Mouse (Mus musculus): ENCODE measurements around the gene Akain1.

The Akain1 gene

DNA sequence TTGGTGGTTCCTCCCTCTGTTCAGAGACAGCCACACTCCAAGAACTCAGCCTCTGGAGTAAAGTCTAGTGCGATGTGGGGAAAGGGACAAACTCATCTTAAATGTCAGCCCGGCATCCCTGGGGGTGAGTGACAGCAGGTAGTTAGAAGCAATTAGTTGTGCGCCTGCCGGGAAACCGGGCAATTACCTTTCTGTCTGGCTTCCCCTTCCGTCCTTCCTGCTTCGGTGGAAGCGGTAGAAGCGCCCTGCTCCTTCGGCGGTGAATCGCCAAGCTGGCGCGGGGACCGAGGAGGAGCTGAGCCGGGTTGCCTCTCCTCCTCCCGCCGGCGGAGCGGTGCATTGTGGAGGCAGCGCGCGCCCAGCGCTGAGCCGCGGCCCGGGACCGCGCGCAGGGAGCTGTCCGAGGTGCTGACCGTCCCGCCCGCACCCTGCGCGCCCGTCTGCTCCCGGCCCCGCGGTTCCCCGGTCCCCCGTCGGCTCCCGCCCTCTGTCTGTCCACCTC, at the start of gene Akain1:
Gene Akain1 (plus strand): TSS at position 337 of the 502 bp plus-strand sequence.
- in situ Hi-C loops (cut with MboI), result no loop called here

DNA sequence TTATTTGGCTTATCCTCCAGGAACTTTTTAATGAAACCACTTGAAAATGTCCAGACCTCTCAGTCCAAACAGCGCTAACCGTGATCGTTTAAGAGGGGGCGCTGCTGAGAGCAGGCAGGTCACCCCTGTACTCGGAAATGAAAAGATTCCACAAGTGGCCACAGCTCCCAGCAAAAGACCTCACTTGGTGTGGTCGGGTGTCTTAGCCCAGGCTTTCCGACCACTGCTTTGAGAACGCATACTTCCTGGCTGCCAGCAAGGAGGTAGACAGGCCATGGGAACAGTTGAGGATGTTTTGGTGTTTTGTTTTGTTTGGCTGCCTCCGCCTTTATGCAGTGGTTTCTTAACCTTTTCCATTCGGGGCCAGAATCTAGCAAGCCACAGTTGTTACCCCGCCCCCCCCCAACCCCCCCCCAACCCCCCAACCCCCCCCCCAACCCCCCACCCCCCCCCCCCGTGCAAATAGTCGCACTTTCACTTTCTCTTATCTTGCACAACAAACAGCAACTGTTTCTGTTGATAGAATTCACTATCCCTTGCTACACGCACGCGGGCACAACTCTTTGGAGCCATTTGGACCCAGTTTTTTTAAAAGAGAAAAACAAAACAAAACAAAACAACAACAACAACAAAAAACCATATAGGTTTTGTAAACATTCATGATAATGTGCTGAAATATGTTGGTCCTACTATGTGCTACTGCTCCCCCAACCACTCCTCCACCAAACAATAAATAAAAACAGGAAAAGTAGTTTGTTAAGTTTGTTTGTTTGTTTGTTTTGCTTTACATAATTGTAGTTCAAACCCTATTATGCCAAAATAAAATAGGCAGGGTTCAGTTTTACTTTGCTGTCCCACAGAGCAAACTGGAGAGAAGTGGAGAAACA, 42.7 kb upstream of the Akain1 start:
- in situ Hi-C loops (cut with MboI), result no loop called here

DNA sequence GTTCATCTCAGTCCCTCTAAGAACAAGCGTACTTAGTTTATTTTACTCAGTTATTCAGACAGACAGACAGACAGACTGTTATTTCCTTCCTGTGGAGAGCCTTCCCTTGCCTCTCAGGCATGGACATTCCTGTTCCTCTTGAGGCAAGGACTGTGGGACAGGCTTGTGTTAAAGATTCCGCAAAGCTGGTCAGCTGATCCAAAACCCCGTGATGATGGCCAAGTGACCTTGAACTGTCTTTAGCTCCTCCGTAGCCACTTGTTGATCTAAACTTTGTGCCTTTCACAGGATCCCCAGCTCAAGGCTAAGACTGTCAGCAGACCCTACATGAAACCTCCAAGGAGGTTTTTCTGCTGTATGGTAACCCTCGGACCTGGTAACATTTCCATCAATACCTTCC, 42.0 kb upstream of the Akain1 start:
- in situ Hi-C loops (cut with MboI), result no loop called here

DNA sequence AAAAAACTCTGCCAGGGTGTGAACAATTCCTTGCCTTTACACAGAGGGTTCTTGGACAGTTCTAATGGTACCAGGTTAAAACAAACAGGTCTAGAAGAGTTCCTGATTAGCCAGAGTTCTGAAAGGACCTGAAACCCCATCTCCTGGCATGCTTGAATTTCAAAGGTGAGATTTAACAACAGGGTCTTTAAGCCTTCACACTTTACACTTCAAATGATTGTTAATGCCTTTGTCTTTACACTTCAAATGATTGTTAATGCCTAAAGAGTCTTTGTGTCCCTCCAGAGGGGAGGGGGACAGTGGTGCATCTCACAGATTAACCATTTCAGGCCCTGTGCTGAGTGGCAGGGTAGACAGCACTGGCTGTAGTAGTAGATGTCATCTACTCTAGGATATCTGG, 41.0 kb upstream of the Akain1 start:
- in situ Hi-C loops (cut with MboI), result no loop called here

DNA sequence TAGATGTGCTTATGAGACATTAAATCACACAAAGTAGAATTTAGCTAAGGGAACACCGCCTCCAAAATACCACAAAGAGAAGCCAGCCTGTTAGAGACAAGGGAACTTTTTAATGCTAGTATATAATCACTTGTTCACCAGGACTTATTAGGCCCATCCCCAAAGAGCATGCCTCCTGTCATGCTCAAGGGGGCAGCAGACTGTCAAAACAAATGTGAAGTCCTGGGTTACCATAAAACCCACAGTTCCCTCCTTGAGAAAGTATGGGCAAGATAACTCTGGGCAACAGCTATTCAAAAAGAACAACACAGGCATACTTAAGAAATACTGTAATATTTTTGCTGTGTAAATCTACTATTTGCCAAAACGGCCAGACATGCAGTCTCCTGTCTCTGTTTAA, 38.0 kb upstream of the Akain1 start:
- in situ Hi-C loops (cut with MboI), result no loop called here

DNA sequence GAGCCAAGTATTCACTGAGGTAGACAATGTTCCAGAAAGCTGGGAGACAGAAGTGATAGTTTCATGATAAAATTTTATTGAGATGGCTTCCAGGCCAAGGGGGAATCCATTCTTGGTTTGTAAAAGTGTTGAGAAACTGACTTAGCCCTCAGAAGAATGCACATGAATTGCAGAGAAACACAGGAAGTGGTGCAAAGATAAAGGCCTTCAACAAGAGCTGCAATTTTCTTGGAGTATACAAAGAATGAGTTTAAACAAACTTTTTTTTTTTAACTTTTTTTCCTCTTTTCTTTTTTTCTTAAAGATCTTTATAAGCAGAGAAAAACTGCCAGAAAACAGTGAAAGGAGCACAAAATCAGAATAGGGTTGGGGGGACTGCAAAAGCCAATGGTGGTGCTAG, 23.0 kb upstream of the Akain1 start:
- in situ Hi-C loops (cut with MboI), result no loop called here

DNA sequence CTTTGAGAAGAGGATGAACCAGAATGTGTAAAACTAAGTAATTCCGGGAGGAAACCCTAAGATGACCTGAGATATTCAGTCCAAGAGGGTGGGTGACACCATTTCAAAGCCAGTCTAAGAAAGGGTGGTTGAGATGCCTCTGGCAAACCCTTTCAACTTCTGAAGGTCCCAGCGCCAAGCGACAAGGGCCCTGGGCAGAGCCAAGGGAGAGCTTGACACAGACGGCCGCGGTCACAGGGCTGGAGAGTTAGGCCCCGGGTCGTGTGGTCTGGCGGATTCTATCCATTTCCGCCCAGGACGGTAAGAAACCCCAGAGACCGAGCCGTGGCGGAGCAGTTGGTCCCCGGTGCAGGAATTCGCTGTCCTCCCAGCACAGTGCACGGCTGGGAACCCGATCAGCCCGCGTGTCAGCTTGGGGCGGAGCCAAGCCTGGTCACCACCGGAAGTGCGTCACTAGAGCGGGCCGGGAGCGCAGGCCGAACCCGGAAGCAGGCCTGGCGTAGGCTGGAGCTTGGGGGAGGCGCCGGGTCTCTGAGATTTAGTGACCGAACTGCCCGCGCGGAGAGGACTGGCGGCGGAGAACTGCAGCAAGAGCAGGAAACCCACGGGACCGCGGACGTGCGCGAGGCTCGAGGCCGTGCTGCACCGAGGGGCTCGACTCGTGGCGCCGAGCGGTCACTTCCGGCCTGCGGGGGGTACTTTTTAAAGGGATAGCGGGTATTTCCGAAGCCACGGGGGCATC, 22.0 kb upstream of the Akain1 start:
- in situ Hi-C loops (cut with MboI), result no loop called here

DNA sequence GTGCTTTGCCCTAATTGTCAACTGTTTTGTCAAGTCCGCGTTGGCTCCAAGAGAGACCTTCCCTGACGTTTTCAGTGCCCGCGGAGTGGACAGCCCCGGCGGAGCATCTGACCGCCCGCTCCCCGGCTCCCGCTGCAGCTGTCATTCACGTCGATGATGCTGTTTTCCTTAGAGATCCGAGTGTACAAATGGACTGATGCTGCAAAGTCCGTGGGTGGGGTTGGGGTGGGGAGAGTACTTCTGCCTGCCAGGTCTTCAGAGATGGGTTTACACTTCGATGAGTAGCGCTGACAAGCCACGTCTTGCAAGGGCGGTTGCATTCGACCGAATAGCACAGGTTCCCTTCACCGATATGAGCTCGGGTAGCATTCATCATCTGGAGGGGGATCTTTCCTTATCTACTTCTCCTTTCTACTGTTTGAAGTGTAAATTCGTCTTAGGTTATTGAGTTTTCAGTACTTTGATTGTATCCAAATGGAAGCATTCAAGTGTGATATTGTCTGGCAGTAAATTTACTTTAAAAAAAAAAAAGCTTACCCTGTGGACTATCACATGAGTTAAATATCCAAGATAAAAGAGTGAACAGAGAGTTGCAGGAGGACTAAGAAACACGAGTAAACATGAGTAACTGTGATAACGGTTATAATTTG, 21.3 kb upstream of the Akain1 start:
- in situ Hi-C loops (cut with MboI), result no loop called here

DNA sequence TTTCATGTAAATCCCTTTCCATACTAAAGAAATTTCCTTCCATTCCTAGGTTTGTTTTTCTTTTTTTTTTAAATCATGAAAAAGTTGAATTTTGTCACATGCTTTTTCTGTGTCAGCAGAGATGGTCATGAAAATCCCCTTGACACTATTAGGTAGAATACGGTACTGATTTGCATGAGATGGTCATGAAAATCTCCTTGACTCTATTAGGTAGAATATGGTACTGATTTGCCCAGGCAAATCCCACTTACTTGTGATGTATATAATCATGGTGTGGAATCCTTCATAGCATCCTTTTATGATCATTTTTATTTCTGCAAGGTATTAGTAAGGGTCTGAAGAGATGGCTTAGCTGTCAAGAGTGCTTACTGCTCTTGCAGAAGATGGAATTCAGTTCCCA, 17.5 kb upstream of the Akain1 start:
- in situ Hi-C loops (cut with MboI), result no loop called here

DNA sequence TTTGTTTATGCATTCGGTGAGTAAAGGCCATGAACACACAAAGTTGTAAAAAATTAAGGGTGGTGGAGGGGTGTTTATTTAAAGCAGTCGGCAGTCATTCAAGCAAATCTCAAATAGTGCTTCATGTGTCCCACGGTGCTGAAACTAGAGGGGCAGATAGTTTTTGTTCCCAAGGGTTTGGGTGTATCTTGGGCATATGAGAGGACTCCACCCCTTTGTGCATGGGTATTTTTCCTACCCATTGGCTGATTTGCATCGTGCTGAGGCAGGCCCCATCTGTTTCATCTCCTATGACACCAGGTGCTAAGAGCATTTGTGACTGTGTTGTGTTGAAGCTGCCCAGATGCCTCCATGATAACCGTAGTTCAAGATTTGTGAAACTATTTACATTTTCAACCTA, 1.3 kb upstream of the Akain1 start:
- in situ Hi-C loops (cut with MboI), result no loop called here

DNA sequence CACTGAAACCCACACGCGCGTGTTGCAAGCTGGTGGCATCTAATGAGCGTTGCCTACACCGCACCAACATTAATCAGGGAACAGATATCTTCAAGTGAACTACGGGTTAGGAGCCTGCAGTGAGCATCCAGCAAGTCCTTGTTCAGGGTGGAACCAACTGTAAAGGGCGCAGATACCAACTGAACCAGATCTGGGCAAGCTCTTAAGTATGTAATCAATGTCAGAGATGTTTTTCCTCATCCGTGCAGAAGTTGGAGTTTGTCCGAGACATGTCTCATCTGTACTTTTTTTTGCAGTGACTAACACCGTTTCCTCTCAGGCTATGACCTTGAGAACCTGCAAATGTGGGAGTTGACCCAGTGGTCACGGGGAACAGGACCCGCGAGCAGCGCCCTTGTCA, 640 bp upstream of the Akain1 start:
- in situ Hi-C loops (cut with MboI), result no loop called here

DNA sequence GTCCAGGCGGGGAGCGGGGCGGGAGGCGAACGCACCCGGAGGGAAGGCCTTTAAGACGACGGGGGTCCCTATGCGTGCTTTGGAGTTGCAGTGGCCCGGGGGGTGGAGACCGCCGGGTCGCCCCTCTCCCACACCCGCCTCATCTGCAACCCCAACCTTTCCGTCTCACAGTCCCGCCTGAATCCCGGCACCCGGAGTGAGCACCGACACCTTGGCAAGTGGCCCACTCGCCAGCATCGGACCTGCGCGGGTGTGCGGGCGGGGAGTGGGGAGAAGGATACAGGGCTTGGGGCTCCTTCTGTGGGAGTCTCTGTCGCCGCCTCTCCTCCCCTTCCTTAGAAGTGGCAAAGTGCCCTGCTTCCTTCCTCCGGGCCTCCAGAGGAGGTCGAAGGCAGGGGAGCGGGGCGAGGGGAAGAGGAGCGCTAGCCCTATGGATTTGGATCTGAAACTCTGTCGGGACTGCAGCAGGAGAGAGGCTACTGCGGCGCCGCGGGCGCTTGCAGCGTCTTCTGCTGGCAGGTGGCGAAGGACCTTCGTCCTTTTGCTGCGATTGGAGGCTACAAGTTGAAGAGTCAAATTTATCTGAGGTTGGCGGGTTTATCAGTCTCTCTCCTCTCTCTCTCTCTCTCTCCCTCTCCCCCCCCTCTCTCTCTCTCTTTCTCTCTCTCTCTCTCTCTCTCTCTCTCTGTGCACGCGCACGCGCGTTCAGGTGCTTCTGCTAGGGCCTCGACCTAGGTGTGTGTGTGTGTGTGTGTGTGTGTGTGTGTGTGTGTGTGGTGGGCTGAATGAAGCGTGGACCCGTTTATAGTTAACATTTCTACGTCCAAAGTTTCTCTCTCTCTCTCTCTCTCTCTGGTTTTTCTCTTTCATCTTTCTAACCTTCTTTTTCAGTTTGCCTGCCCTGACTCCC, 700 bp downstream of the Akain1 start:
- in situ Hi-C loops (cut with MboI), result no loop called here

DNA sequence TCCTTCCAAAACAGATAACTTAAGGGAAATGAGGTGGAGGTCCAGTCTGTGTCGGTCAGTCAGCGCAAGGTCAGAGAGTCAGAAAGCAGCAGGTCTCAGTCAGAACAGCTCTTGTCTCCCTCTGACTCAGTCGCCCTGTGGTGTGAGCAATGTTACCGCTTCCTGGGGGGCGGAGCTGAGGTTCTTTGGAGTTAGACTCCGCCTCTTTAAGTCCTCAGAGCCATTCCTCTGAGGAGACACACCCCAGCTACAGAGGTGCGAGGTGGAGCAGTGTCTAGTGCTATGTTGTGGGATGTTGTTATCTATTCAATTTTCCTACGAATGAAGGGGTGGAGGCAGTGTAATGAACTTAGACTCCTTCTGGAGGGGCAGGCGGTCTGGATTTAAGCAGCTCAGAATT, 1.9 kb downstream of the Akain1 start:
- in situ Hi-C loops (cut with MboI), result no loop called here

DNA sequence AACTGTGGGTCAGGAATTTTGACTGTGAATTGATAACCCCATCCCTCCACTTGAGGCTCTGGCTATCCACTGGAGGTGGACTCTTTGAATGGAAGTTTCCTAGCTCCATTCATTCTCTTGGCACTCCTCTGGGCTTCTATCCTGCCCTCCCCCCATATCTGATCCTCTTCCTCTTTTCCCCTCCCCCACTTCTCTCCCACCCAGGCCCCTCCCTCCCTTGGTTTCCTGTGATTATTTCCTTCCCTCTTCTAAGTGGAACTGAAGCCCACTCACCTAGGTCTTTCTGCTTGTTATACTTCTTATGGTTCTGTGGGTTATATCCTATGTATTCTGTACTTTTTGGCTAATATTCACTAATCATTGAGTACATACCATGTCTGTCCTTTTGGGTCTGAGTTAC, 9.6 kb downstream of the Akain1 start:
- in situ Hi-C loops (cut with MboI), result no loop called here

DNA sequence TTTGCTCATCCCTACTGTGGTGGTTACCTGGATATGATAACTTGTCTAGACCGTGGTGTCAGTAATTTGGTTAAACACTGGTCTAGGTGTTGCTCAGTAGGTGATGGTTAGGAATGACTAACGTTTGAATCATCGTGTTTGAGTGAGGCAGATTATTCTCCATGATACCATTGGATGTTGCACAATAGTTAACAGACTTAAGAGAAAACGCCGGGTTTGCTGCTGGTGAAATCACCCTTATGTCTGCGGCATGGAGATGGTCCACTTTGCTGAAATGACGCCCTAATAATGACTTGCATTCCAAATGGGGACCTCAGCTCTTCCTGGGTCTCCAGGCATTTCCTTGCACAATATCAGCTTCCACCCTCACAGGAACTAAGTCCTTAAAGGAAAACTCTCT, 22.6 kb downstream of the Akain1 start:
- in situ Hi-C loops (cut with MboI), result no loop called here

DNA sequence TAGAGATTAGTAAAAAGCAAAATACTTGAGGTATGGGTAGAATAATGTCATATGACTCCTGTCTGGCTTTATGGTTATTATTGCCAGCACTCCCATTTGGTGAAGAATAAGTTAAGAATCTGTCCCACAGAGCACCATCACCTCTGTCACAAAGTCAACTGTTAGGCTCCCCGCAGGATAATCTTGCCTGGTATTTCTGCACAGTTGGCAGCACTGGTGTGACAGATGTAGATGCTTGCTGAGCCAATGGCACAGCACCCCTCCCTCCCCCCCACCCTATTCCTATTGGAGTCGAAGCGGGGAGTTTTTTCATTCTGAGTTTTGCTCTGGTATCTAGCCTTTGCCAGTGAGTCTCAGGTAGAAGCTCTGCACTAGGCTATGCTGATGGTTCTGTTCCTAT, 23.9 kb downstream of the Akain1 start:
- in situ Hi-C loops (cut with MboI), result no loop called here

DNA sequence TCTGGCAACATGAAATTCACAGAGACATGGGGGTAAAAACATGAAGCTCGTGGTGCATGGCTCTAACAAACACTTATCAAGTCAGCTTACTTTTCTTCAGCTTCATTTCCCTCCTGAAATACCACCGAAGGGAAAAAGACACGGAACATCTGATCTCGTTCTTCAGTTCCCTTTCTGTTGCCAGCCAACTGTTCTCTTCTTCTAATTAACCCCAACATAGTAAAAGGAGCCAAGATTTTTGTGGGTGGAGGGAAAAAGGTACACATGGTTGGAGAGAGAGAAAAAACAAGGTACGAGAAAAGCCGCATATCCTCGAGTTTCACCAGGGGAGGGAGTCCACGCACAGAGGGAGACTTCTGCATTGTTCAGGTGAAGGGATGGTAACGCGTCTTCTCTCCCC, 32.0 kb downstream of the Akain1 start:
- in situ Hi-C loops (cut with MboI), result no loop called here

DNA sequence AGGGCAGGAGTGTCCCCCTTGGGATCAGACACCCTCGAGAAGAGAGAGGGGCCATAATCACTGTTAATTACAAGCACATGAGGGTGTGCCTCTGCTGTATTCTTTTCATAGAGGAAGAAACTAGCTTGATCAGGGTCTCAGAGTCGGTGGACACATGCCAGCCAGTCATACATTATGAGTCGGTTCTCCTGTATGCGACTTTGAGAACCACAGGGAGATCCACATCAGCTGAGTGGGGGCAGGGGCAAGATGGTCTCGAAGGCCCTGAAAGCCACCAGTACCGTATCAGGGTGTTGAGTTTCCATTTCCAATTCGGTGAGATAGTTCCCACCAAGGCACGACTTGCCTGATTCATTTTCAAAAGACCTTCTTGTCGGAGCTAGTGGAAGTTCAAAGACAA, 33.3 kb downstream of the Akain1 start:
- in situ Hi-C loops (cut with MboI), result no loop called here

DNA sequence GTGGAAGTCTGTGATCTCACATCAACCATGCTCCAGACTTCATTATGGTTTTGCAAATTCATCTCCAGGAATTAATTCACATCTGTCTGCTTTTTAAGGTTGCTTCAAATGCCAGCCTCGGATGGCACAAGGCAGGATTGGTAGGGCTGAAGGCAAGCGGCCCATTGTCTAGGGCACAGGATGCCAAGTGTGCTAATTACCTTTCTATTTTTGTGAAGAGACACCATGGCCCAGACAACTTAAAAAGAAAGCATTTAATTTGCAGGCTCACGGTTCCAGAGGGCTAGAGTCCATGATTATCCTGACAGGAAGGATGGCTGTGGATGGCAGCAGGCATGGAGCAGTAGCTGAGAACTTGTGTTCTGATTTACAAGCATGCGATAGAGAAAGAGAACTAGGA, 35.0 kb downstream of the Akain1 start:
- in situ Hi-C loops (cut with MboI), result no loop called here

DNA sequence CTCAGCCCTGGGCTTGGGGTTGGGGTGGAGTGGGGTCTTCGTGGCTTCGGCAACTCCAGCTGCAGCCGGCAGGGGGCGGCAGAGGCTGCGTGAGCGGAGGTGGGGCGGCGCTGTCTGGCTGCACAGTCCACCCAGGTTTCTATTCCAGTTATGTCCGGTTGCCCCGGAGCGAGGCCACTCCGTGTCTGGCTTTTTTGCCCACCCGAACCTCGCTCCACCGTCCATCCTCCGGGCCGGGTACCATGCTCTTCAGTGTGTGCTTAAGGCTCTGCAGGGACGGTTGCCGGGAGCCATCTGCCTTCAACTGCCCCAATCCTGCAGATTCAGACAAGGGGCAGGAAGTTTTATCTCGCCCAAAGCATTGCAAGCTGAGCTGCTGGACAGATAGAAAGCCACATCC, 36.3 kb downstream of the Akain1 start:
- in situ Hi-C loops (cut with MboI), result no loop called here

DNA sequence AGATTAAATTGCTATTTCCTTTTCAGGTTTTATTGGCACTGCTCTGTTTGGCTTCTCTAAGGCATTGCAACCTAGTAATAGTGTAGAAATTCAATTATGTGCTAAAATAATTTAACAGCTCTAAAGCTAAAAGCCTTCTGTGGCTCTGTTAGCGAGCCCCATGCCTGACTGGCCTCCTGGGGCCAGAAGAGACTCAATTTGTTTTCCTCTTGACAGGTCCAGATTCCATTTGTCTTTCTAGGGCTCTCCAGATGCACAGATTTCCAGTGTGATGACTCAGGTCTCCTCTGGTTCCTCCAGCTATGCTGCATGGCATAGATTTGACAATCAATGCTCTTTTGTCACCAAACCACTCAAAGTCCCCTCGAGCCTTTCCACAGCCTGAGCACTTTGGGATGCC, 38.4 kb downstream of the Akain1 start:
- in situ Hi-C loops (cut with MboI), result no loop called here

DNA sequence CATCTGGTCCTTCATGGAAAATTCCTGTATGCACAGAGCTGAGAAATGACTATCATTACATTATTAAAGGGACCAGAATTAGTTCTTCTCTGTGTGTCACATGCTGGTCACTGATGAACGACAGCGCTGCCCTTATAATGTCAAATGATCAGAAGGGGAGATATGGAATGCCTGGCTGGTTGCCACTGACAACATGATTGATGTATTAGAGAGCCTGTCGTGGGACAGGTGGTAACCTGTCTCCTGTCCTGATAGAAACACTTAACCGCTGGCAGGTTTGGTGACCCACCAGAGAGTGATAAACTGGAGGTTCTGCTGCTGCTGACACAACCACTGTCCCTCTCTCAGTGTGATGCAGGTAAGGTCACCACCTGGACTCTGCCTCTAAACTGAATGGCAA, 40.1 kb downstream of the Akain1 start:
- in situ Hi-C loops (cut with MboI), result no loop called here
